Mouse (Mus musculus): Measurements from ENCODE around the gene Ehbp1.

- TF ChIP-seq POLR2A (IDR thresholded peaks at IDR 0.05; ENCODE audit: borderline replicate concordance, extremely low read depth, low read depth, low read length) (no peak), CTCF (IDR thresholded peaks at IDR 0.05; ENCODE audit: insufficient read depth, low read length) (no peak)
Observed at GRCm38 (mm10) chr11:22349945-22350344, 7.9 kb upstream of the Ehbp1 start.
